Mouse (Mus musculus): ENCODE measurements at regions not wholly inside any gene's neighbourhood (a gene's known extent, or its start where the extent isn't known, plus 50 kb on each side); places are given as distances from the start of the nearest gene placed in this dataset.

GRCm38 (mm10) chr1:83878330-83879108, 470.5 kb upstream of the Sphkap start:
- H3K4me3 ChIP-seq (replicated peaks), result no peak overlapping the region

GRCm38 (mm10) chr1:83870853-83871567, 463.0 kb upstream of the Sphkap start:
- no peak overlapping the region for H3K4me3 ChIP-seq (replicated peaks)
- no peaks in the 10 kb centered on the region for H3K36me3 ChIP-seq (replicated peaks; ENCODE audit: low read length)
- no peak for TF ChIP-seq FLI1 (IDR thresholded peaks at IDR 0.05; ENCODE audit: low read length)
- no peak for TF ChIP-seq GATA1 (IDR thresholded peaks at IDR 0.05; ENCODE audit: borderline replicate concordance, low read length)
- H3K9me3 ChIP-seq, result peaks cover 12% of the 10 kb centered on the region; the same call in 1 of the 2 replicates
- H3K4me1 ChIP-seq, result no peaks in the 10 kb centered on the region
- no peaks in the 10 kb centered on the region for H3K27me3 ChIP-seq (replicated peaks)

More at GRCm38 (mm10) chr1:83878330-83879108, 470.5 kb upstream of the Sphkap start:
- H3K36me3 ChIP-seq (replicated peaks; ENCODE audit: low read length), result no peaks in the 10 kb centered on the region
- H3K4me1 ChIP-seq, result no peaks in the 10 kb centered on the region
- H3K9me3 ChIP-seq, result peaks cover 5% of the 10 kb centered on the region; the same call in 1 of the 2 replicates
- no peaks in the 10 kb centered on the region for H3K27me3 ChIP-seq (replicated peaks)
- no peak for TF ChIP-seq FLI1 (IDR thresholded peaks at IDR 0.05; ENCODE audit: low read length)
- TF ChIP-seq GATA1 (IDR thresholded peaks at IDR 0.05; ENCODE audit: borderline replicate concordance, low read length), result no peak

- Histone ChIP-seq H3K9me3 (peaks cover 12% of the 10 kb centered on the region; the same call in 1 of the 2 replicates), H3K27me3 (replicated peaks) (no peaks in the 10 kb centered on the region), H3K4me1 (no peaks in the 10 kb centered on the region), H3K4me3 (replicated peaks) (no peak overlapping the region), H3K36me3 (replicated peaks; ENCODE audit: low read length) (no peaks in the 10 kb centered on the region)
- TF ChIP-seq FLI1 (IDR thresholded peaks at IDR 0.05; ENCODE audit: low read length) (no peak), GATA1 (IDR thresholded peaks at IDR 0.05; ENCODE audit: borderline replicate concordance, low read length) (no peak)
Measured at GRCm38 (mm10) chr1:83869046-83869445, 461.0 kb upstream of the Sphkap start.

GRCm38 (mm10) chr1:83862541-83862940, 454.5 kb upstream of the Sphkap start:
- Histone ChIP-seq H3K4me3 (replicated peaks) (no peak overlapping the region), H3K36me3 (replicated peaks; ENCODE audit: low read length) (no peaks in the 10 kb centered on the region), H3K27me3 (replicated peaks) (no peaks in the 10 kb centered on the region), H3K4me1 (no peaks in the 10 kb centered on the region), H3K9me3 (peaks cover 16% of the 10 kb centered on the region)
- TF ChIP-seq GATA1 (IDR thresholded peaks at IDR 0.05; ENCODE audit: borderline replicate concordance, low read length) (no peak), FLI1 (IDR thresholded peaks at IDR 0.05; ENCODE audit: low read length) (no peak)

- Histone ChIP-seq H3K36me3 (replicated peaks; ENCODE audit: low read length) (no peaks in the 10 kb centered on the region), H3K4me3 (replicated peaks) (no peak overlapping the region), H3K4me1 (no peaks in the 10 kb centered on the region), H3K27me3 (replicated peaks) (no peaks in the 10 kb centered on the region), H3K9me3 (peaks cover 18% of the 10 kb centered on the region)
- no peak for TF ChIP-seq GATA1 (IDR thresholded peaks at IDR 0.05; ENCODE audit: borderline replicate concordance, low read length)
- no peak for TF ChIP-seq FLI1 (IDR thresholded peaks at IDR 0.05; ENCODE audit: low read length)
Measured at GRCm38 (mm10) chr1:83862128-83862527, 454.1 kb upstream of the Sphkap start.

- TF ChIP-seq GATA1 (IDR thresholded peaks at IDR 0.05; ENCODE audit: borderline replicate concordance, low read length) (no peak), FLI1 (IDR thresholded peaks at IDR 0.05; ENCODE audit: low read length) (no peak)
- peaks cover 23% of the 10 kb centered on the region for H3K9me3 ChIP-seq
- no peak overlapping the region for H3K4me3 ChIP-seq (replicated peaks)
- no peaks in the 10 kb centered on the region for H3K36me3 ChIP-seq (replicated peaks; ENCODE audit: low read length)
- no peaks in the 10 kb centered on the region for H3K4me1 ChIP-seq
- no peaks in the 10 kb centered on the region for H3K27me3 ChIP-seq (replicated peaks)
Measured at GRCm38 (mm10) chr1:83859732-83860424, 451.9 kb upstream of the Sphkap start.

- TF ChIP-seq GATA1 (IDR thresholded peaks at IDR 0.05; ENCODE audit: borderline replicate concordance, low read length) (no peak), FLI1 (IDR thresholded peaks at IDR 0.05; ENCODE audit: low read length) (no peak)
- H3K36me3 ChIP-seq (replicated peaks; ENCODE audit: low read length), result no peaks in the 10 kb centered on the region
Measured at GRCm38 (mm10) chr1:83853996-83854395, 446.0 kb upstream of the Sphkap start.

GRCm38 (mm10) chr1:83851081-83851480, 443.1 kb upstream of the Sphkap start:
- H3K27me3 ChIP-seq (replicated peaks), result no peaks in the 10 kb centered on the region
- H3K4me3 ChIP-seq (replicated peaks), result no peak overlapping the region
- H3K9me3 ChIP-seq, result peaks cover 7% of the 10 kb centered on the region; the same call in 1 of the 2 replicates
- no peaks in the 10 kb centered on the region for H3K36me3 ChIP-seq (replicated peaks; ENCODE audit: low read length)
- TF ChIP-seq GATA1 (IDR thresholded peaks at IDR 0.05; ENCODE audit: borderline replicate concordance, low read length) (no peak), FLI1 (IDR thresholded peaks at IDR 0.05; ENCODE audit: low read length) (no peak)
- H3K4me1 ChIP-seq, result no peaks in the 10 kb centered on the region

More at GRCm38 (mm10) chr1:83853996-83854395, 446.0 kb upstream of the Sphkap start:
- H3K9me3 ChIP-seq, result peaks cover 11% of the 10 kb centered on the region; the same call in 1 of the 2 replicates
- H3K4me1 ChIP-seq, result no peaks in the 10 kb centered on the region
- no peaks in the 10 kb centered on the region for H3K27me3 ChIP-seq (replicated peaks)
- no peak overlapping the region for H3K4me3 ChIP-seq (replicated peaks)

GRCm38 (mm10) chr1:83848414-83848813, 440.4 kb upstream of the Sphkap start:
- H3K27me3 ChIP-seq (replicated peaks), result no peaks in the 10 kb centered on the region
- TF ChIP-seq GATA1 (IDR thresholded peaks at IDR 0.05; ENCODE audit: borderline replicate concordance, low read length) (no peak), FLI1 (IDR thresholded peaks at IDR 0.05; ENCODE audit: low read length) (no peak)

More at GRCm38 (mm10) chr1:83848414-83848813, 440.4 kb upstream of the Sphkap start:
- Histone ChIP-seq H3K36me3 (replicated peaks; ENCODE audit: low read length) (no peaks in the 10 kb centered on the region), H3K4me3 (replicated peaks) (no peak overlapping the region), H3K4me1 (no peaks in the 10 kb centered on the region), H3K9me3 (peaks cover 5% of the 10 kb centered on the region; the same call in 1 of the 2 replicates)

Data from megakaryocyte, embryonic 14.5 days (primary cell).